Mouse (Mus musculus): ENCODE data around the gene Gm49721. TPM values are rescaled to one million over a fixed set of nuclear protein-coding genes. Genes with fewer than 3 reads are reported as not detected.
A peak's percentile ranks its signal among the peaks of the same experiment; 100 is the strongest.
"Not testable (repeated sequence)": the region's sequence is repeated elsewhere in the genome, so short reads cannot be mapped to it uniquely, and the experiment has no call there.

Gm49721 gene
- polyA plus RNA-seq, 2 experiments: 0.11 to 0.39 TPM

DNA sequence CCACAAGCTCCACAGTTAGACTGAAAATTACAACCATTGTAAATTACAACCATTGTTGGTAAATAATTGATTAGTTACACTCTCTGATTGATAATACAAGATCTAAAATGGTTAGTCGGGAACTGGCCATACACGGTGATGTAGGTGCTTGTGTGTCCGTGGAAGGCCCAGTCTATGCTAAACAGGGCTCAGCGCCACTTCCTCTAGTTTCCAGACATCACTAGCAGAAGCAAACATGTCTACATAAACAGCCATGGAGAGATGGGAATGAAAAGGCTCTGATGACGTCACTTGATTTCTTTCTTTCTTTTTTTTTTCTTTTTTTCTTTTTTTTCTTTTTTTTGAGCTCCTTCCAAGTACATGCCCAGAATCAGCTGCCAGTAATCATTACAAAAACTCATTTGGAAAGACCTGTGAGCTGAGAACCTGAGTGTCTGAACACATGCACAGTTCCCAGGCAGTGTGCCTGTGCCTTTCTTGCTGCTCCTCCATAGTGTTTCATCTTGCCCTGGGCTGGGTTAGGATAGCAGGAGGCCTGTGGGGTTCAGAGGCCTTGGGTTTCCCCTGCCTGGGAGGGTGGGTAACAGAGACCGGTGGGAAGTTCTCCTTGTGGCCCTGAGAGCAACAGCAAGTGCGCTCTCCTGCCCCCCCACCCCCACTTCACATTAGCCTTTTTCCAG lies 91.0 kb downstream of the Gm49721 start:
- H3K4me2 ChIP-seq (replicated peaks; ENCODE audit: low read depth, low read length, severe bottlenecking); H3K9me3 ChIP-seq (ENCODE audit: control insufficient read depth, low read length); ATAC-seq (ENCODE audit: low FRiP score, low read depth); H3K4me3 ChIP-seq (replicated peaks; ENCODE audit: low read length); H3K27ac ChIP-seq (replicated peaks; ENCODE audit: low read depth, low read length); H3K9ac ChIP-seq (ENCODE audit: low read depth, low read length, severe bottlenecking); H3K4me1 ChIP-seq (ENCODE audit: control insufficient read depth, insufficient read depth, low read length); H3K36me3 ChIP-seq (ENCODE audit: control insufficient read depth, insufficient read depth, low read length); H3K27me3 ChIP-seq (ENCODE audit: control insufficient read depth, insufficient read depth, low read length); DNase-seq (ENCODE audit: low spot score): not testable (repeated sequence)
- 80% methylated on average over 5 of the region's 7 CpGs for WGBS

DNA sequence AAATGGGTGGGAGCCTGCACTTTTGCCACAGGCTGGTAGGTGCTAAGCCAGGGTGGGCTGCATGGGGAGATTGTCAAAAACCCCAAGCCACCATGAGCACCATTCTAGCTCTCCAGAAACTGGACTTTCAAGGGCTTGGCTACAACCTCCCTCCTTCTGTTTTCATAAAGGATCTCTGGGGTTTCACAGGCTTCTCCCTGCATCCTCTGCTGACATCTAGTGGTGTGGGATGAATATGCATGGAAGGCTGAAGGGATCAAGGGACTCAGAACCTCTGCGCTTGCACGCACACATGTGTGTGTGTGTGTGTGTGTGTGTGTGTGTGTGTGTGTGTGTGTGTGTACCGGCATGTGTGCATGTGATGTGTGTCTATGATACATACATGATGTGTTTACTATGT lies 95.8 kb downstream of the Gm49721 start:
- H3K9me3 ChIP-seq (ENCODE audit: control insufficient read depth, low read length); H3K4me1 ChIP-seq (ENCODE audit: control insufficient read depth, insufficient read depth, low read length); H3K9ac ChIP-seq (ENCODE audit: low read depth, low read length, severe bottlenecking); H3K36me3 ChIP-seq (ENCODE audit: control insufficient read depth, insufficient read depth, low read length); H3K27me3 ChIP-seq (ENCODE audit: control insufficient read depth, insufficient read depth, low read length); H3K4me2 ChIP-seq (replicated peaks; ENCODE audit: low read depth, low read length, severe bottlenecking); H3K27ac ChIP-seq (replicated peaks; ENCODE audit: low read depth, low read length); H3K4me3 ChIP-seq (replicated peaks; ENCODE audit: low read length): not testable (repeated sequence)
- DNase-seq (ENCODE audit: low spot score): peak; percentile 2
- peak; percentile 54; the same call in 1 of the 2 replicates for ATAC-seq (ENCODE audit: low FRiP score, low read depth)
- WGBS: 29% methylated on average over 2 of the region's 3 CpGs

DNA sequence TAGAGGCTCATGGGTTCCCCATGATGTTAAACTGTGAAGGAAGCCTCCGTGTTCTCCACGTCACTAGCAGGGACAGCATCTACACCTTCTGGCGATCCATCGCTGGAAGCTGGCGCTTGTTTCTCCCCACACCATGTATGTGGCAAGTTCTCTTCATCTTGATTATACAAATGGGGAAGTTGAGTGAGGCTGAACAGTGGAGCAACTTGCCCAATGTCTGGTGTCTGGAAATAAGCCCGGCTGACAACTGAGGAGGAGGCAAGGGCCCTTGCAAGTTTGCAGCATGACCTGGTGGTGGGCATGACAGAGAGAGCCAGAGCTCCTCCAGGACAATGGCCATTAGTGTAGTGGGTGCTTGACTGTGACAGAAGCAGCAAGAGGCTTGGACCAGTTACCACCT lies 96.8 kb downstream of the Gm49721 start:
- not testable (repeated sequence) for H3K27me3 ChIP-seq (ENCODE audit: control insufficient read depth, insufficient read depth, low read length); H3K4me3 ChIP-seq (replicated peaks; ENCODE audit: low read length); H3K9me3 ChIP-seq (ENCODE audit: control insufficient read depth, low read length); H3K36me3 ChIP-seq (ENCODE audit: control insufficient read depth, insufficient read depth, low read length); H3K4me1 ChIP-seq (ENCODE audit: control insufficient read depth, insufficient read depth, low read length); H3K9ac ChIP-seq (ENCODE audit: low read depth, low read length, severe bottlenecking); H3K27ac ChIP-seq (replicated peaks; ENCODE audit: low read depth, low read length); ATAC-seq (ENCODE audit: low FRiP score, low read depth); DNase-seq (ENCODE audit: low spot score); H3K4me2 ChIP-seq (replicated peaks; ENCODE audit: low read depth, low read length, severe bottlenecking)
- 74% methylated on average over 5 of the region's 6 CpGs for WGBS

DNA sequence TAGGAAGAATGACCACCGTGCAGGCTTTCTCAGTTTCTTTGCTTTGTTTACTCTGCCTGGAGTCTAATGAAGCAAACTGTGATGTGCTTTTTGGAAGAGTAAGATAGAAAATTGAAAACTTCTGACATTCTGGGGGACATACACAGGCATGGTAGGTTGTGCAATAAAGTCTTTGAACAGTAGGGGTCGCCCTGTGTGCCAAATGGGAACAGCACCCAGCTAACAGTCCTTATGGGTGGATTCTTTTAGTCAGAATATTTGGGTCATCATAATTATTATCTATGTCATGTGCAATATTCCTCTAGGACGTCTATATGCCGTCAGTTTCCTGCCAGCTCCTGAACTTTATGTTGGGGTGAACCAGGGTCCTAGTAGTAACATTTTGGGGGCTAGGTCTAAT lies 100.9 kb downstream of the Gm49721 start:
- not testable (repeated sequence) for H3K4me3 ChIP-seq (replicated peaks; ENCODE audit: low read length); H3K9me3 ChIP-seq (ENCODE audit: control insufficient read depth, low read length); ATAC-seq (ENCODE audit: low FRiP score, low read depth); H3K4me1 ChIP-seq (ENCODE audit: control insufficient read depth, insufficient read depth, low read length); DNase-seq (ENCODE audit: low spot score); H3K4me2 ChIP-seq (replicated peaks; ENCODE audit: low read depth, low read length, severe bottlenecking); H3K27ac ChIP-seq (replicated peaks; ENCODE audit: low read depth, low read length); H3K27me3 ChIP-seq (ENCODE audit: control insufficient read depth, insufficient read depth, low read length); H3K36me3 ChIP-seq (ENCODE audit: control insufficient read depth, insufficient read depth, low read length); H3K9ac ChIP-seq (ENCODE audit: low read depth, low read length, severe bottlenecking)
- WGBS: 0% methylated on average over 1 of the region's 4 CpGs

DNA sequence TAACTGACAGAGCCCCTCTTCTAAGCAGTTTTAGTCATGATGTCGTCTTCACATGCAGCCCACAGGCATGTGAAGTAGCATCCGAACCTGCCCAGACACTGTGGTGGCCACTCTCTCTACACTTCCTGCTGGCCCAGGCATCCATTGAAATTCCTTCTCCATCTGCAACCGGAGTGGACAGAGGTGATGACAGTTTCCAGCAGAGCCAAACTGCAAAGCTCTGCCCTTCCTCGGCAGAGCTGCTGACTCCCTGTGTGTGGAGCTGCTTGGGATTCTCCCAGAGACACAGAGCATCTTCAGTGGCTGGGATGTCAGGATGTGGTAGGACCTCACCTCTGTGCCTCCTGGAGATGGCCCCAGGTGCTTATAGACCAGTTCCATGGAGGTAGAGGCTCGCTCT lies 105.8 kb downstream of the Gm49721 start:
- not testable (repeated sequence) for H3K27me3 ChIP-seq (ENCODE audit: control insufficient read depth, insufficient read depth, low read length); DNase-seq (ENCODE audit: low spot score)
- WGBS: no CpG with 5 or more reads among the region's 5 CpGs

DNA sequence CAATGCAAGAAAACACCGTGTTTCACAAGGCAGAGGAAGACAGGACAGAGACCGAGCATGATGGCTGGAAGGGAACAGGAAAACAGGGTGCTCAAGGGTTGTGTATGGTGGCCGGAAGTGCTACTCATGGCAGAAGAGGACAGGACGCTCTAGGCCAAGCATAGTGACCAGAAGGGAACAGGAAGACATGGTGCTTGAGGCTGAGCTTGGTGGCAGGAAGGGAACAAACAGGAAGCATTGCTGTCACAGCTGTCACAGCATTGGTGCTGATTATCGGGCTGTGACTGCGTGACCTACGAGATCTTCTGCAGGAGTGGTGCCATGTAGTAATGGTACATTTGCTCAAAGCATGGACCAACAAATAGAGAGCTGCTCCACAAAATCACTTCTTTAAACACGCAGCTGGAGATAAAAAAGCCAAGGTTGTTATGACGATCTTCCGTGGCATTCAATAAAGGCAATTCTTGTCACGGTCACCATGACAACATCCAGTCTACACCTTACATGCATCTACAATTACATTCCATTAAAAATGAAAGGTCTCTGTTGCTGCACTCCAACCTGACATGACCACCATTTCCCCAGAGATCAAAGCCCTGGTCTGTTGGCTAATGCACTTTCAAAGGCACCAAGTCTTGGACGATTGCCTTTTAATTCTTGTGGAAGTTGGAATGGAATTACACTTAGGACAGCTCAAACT lies 106.9 kb downstream of the Gm49721 start:
- H3K36me3 ChIP-seq (ENCODE audit: control insufficient read depth, insufficient read depth, low read length); ATAC-seq (ENCODE audit: low FRiP score, low read depth); H3K9me3 ChIP-seq (ENCODE audit: control insufficient read depth, low read length); H3K27ac ChIP-seq (replicated peaks; ENCODE audit: low read depth, low read length); H3K4me3 ChIP-seq (replicated peaks; ENCODE audit: low read length); H3K4me2 ChIP-seq (replicated peaks; ENCODE audit: low read depth, low read length, severe bottlenecking); H3K9ac ChIP-seq (ENCODE audit: low read depth, low read length, severe bottlenecking); H3K4me1 ChIP-seq (ENCODE audit: control insufficient read depth, insufficient read depth, low read length); H3K27me3 ChIP-seq (ENCODE audit: control insufficient read depth, insufficient read depth, low read length); DNase-seq (ENCODE audit: low spot score): not testable (repeated sequence)
- WGBS: no CpG with 5 or more reads among the region's 12 CpGs

More for the DNA sequence above, 105.8 kb downstream of the Gm49721 start:
- H3K9me3 ChIP-seq (ENCODE audit: control insufficient read depth, low read length); H3K9ac ChIP-seq (ENCODE audit: low read depth, low read length, severe bottlenecking); H3K36me3 ChIP-seq (ENCODE audit: control insufficient read depth, insufficient read depth, low read length); H3K4me1 ChIP-seq (ENCODE audit: control insufficient read depth, insufficient read depth, low read length); ATAC-seq (ENCODE audit: low FRiP score, low read depth); H3K4me3 ChIP-seq (replicated peaks; ENCODE audit: low read length); H3K4me2 ChIP-seq (replicated peaks; ENCODE audit: low read depth, low read length, severe bottlenecking); H3K27ac ChIP-seq (replicated peaks; ENCODE audit: low read depth, low read length): not testable (repeated sequence)

DNA sequence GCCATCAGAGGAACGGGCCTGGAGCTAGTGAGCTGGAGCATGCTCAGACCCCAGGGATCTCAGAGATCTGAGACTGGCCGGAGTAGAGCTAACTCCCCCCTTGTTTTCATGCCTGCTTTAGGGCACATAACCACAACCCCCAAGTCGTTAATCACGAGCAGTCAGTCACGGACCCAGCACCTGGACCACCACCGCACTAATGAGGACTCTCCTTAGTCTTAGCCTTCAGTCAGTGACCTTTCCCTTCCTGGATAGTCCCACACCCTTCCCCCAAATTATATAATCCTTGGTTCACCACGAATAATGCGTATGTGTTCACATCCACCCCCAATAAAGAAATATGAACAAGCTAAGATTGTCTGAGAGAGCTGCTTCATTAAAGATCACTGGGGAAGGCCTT lies 108.1 kb downstream of the Gm49721 start:
- not testable (repeated sequence) for H3K36me3 ChIP-seq (ENCODE audit: control insufficient read depth, insufficient read depth, low read length); H3K9me3 ChIP-seq (ENCODE audit: control insufficient read depth, low read length); DNase-seq (ENCODE audit: low spot score); H3K9ac ChIP-seq (ENCODE audit: low read depth, low read length, severe bottlenecking); ATAC-seq (ENCODE audit: low FRiP score, low read depth); H3K27ac ChIP-seq (replicated peaks; ENCODE audit: low read depth, low read length); H3K27me3 ChIP-seq (ENCODE audit: control insufficient read depth, insufficient read depth, low read length); H3K4me1 ChIP-seq (ENCODE audit: control insufficient read depth, insufficient read depth, low read length); H3K4me2 ChIP-seq (replicated peaks; ENCODE audit: low read depth, low read length, severe bottlenecking); H3K4me3 ChIP-seq (replicated peaks; ENCODE audit: low read length)
- WGBS: 32% methylated on average over 6 of the region's 8 CpGs

All from limb, embryonic 14.5 days (tissue).